Mouse (Mus musculus): ENCODE results near the gene Enpep.

Gene Enpep

DNA sequence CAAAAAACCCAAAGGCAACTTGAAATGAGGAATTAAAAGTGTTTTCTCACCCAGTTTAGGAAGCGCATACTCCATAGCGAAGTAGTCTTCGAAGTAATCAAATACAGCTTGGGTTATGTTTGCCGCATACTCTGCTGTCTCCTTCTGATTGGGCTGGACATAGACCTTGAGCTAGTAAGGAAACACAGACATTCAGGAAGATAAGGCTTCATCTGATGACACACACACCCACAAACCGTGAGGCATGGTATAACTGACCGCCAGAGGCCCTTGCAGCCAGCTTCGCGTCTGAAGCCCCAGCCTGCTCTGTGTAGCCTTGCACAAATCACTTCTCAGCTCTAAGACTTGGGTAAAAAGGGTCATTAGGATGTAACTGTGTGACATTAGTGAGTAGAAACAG is 20.0 kb downstream of the Enpep start:
- no peak for DNase-seq (ENCODE audit: low read depth, low spot score)

- DNase-seq (ENCODE audit: low read depth, low spot score): no peak
Observed at GRCm38 (mm10) chr3:129311951-129312350, 20.6 kb downstream of the Enpep start.

GRCm38 (mm10) chr3:129309926-129310325 is 22.6 kb downstream of the Enpep start:
- no peak for DNase-seq (ENCODE audit: low read depth, low spot score)

DNA sequence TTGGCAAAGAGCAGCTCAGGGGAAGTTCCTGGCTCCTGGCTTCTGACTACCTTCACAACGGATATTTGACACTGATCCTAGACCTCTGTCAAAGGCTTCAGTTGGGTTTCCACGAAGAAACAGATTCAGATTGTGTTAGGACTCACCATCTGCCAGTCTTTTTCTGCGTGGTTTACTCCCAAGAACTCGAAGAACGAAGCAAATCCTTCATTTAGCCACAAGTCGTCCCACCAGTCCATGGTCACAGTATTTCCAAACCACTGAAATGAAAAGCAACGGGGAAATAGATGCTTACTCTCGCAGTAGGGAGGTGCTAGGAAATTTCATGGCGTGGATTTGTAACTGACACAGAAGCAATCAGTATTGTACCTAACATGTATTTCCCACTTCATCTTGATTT is 23.6 kb downstream of the Enpep start:
- peak; percentile 34 for DNase-seq (ENCODE audit: low read depth, low spot score)

DNA sequence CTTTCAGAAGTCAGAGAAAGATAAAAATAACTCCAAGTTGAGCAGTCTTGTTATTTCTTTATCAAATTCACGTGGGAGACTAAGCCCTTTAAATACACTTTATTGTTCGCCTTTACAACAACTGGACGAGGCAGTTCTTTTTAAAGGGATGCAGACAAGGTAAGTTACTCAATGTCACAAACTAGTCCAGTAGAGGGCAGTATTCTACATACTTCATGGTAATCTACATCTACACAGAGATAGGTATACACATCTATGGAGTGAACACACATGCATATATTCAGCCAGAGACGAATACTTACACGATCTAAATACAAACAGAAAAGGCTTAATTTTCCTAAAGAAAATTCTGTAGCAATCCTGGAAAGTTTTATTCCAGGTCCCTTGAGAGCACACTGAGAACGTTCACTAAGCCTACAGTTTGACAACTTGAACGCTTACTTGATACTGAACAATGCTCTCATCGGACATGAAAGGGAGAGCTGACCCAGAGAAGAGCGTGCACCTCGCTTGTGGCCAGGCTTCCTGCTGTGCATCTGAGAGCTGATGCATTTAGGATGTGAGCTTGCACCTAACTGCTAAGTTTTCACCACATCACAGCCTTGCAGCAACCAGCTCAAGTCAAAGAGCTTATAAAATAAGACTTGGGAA is 24.3 kb downstream of the Enpep start:
- peak; percentile 70 for DNase-seq (ENCODE audit: low read depth, low spot score)

DNA sequence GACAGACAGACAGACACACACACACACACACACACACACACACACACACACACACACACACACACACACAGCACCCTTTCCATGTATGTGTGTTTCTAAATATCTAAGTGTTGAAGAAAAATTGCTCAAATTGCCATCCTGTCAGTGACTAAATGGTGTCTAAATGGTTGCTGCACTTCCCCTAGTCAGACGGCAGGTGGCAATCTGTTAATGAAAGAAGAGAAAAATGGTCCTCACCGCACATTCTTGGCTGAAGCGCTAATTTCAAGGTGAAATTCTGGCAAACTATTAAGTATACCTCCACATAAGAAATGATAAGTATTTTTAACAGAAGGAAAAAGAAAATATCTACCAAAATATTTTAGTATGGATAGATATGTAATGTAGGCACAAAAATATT is 28.6 kb downstream of the Enpep start:
- peak; percentile 56 for DNase-seq (ENCODE audit: low read depth, low spot score)

DNA sequence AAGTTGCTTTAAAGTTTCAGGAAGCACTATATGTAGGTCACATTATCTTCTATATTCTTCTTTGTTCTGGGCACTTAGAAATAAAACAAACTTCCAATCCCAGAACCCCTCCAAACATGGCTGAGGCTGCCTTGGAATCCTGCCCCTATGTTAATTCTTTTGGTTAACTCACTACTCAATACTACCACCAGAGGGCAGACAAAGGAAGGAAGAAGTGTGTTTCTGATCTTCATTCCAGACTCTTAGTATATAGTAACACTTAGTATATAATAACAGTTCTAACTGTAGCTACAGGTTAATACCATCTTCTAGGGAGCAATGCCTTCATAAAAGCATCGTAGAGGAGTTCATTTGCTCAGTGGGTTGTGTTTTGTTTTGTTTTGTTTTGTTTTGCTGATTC is 32.6 kb downstream of the Enpep start:
- DNase-seq (ENCODE audit: low read depth, low spot score): peak; percentile 69

DNA sequence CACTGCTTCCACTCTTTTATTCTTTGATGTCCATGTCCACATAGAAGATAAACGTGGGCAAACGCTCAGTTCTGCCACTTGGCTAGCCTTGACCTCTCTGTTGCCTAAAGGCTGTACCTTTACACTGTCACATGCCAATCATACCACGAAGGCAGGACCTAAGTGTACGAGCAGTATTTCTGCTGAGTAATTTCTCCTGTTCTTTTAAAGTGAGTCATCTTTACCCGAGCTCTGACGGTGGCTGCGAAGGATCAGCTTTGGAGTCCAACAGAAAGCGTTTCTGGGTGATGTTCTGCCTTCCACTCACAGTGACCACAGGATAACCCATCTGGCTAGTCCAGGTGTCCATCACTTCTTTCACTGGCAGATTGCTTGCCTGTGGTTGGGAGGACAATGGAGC is 33.9 kb downstream of the Enpep start:
- DNase-seq (ENCODE audit: low read depth, low spot score): no peak

DNA sequence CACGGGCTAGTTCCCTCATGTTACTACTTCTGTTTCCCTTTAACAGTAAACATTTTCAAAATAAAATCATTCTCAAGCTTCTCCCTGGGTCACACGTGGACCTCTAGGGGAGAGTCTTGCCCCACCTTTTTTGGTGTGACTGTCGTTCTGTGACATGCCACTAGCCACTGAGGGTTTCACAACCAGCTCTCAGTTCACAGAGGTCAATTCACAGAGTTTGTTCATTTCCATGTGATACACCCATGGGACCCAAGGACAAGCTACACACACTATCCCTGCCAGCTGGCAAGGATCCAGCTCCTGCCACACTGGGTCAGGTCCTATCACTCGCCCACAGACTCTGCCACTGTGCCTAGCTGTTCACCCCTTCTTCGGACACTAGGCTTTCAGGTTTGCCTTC is 35.5 kb downstream of the Enpep start:
- no peak for DNase-seq (ENCODE audit: low read depth, low spot score)

GRCm38 (mm10) chr3:129295883-129296282 is 36.6 kb downstream of the Enpep start:
- peak; percentile 7 for DNase-seq (ENCODE audit: low read depth, low spot score)

GRCm38 (mm10) chr3:129289536-129289935 is 43.0 kb downstream of the Enpep start:
- no peak for DNase-seq (ENCODE audit: low read depth, low spot score)

GRCm38 (mm10) chr3:129287140-129287539 is 45.4 kb downstream of the Enpep start:
- no peak for DNase-seq (ENCODE audit: low read depth, low spot score)

- no peak for DNase-seq (ENCODE audit: low read depth, low spot score)
Observed at GRCm38 (mm10) chr3:129286426-129286825, 46.1 kb downstream of the Enpep start.

GRCm38 (mm10) chr3:129284326-129284725 is 48.2 kb downstream of the Enpep start:
- DNase-seq (ENCODE audit: low read depth, low spot score): no peak

GRCm38 (mm10) chr3:129279441-129279840 is 53.1 kb downstream of the Enpep start:
- DNase-seq (ENCODE audit: low read depth, low spot score): no peak

DNA sequence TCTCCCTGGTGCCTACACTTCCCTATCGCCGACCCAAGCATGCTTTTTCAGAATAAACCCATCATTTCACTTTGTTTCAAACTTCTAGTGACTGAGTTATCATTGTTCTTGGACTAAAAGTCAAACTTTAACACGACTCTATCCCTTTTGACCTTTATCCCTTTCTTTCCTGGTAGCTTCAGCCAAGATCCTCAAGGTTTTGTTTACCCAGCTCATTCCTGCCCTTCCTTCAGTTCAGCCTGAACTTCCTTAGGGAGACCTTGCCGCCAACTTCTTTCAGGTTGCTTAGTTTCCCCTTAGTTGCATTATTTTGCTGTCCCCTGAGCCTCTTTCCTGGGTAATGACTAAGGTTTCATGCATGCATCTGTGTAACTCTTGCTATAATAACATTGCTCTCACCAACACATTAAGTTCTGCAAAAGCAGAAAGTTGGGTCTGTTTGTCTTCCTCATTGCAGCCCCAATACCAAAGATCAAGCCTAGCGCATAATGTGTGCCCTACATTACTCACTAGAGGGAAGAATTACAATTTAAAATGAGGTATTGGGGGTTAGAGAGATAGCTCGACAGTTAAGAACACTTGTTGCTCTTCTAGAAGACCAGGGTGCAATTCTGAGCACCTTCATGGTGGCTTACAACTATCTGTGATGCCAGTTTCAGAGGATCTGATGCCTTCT is 59.2 kb downstream of the Enpep start:
- DNase-seq (ENCODE audit: low read depth, low spot score): no peak

- peak; percentile 28 for DNase-seq (ENCODE audit: low read depth, low spot score)
Observed at GRCm38 (mm10) chr3:129270044-129270443, 62.5 kb downstream of the Enpep start.

GRCm38 (mm10) chr3:129268886-129269683 is 63.4 kb downstream of the Enpep start:
- no peak for DNase-seq (ENCODE audit: low read depth, low spot score)

- peak; percentile 31 for DNase-seq (ENCODE audit: low read depth, low spot score)
Observed at GRCm38 (mm10) chr3:129258497-129258896, 74.0 kb downstream of the Enpep start.

- DNase-seq (ENCODE audit: low read depth, low spot score): peak; percentile 69
Observed at GRCm38 (mm10) chr3:129256766-129257165, 75.8 kb downstream of the Enpep start.

DNA sequence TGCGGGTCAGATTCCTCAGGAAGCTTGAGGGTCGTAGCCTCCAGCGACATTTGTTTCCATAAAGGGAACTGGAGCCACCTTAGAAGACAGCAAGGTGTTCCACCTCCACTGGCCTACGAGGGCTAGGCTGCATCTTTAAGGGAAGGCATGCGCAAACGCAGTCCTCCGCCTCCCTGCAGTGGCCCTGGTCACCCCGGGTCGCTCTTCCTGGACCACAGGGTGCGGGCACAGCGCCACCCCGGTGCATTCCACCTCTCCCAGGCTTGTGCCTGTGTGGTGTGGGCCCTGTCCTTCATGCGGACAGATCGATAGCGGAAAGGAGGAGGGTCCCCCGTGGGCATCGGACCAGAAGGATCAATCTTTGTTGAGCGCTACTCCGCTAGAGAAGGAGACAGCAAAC is 76.2 kb downstream of the Enpep start:
- DNase-seq (ENCODE audit: low read depth, low spot score): peak; percentile 10

GRCm38 (mm10) chr3:129254246-129254645 is 78.3 kb downstream of the Enpep start:
- peak; percentile 17 for DNase-seq (ENCODE audit: low read depth, low spot score)

- DNase-seq (ENCODE audit: low read depth, low spot score): peak; percentile 13
Observed at GRCm38 (mm10) chr3:129250997-129251396, 81.5 kb downstream of the Enpep start.
